In the genomic region with DNA sequence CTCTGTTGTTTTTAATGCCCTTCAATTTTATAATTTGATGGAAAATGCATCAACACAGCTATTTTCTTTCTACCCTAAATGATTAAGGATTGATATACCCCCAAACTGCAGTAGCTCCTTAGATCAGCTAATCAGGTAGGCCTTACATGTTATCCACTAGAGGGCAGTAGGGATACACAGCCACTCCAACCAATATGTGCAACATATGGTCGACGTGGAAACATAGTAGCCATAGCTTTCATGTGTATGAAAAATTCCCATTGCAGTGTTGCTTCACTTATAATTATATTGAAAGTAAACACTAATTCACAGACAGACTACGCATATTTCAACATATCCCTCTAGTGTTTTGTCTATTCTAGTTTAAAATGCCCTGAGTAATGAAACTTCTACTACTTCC, we compare ENCODE assay signal across 9 mouse cellular contexts.
DNase-seq lines count a peak whose midpoint lies in the region; ATAC-seq and TF ChIP-seq lines count a peak whose summit lies in the region.
"Had no signal": no experiment of that assay in that cellular context is flagged by ENCODE, and none has a peak within 500 bp of the region (broad histone marks: within the 10 kb centered on the region; RNA-seq: fewer than 3 reads in every experiment).

No protein-coding gene starts in this region.

- CTCF ChIA-PET in Patski (lab: Charles Lee) = interaction anchor here (0.7 to 2.1 kb wide), 13 partner anchors 8 to 130 kb away, joined by 3 to 8 read pairs (median 4); no protein-coding TSS in a partner anchor

- no peak overlapping the region for H3K9ac ChIP-seq in hindbrain, postnatal 0 days (replicated peaks; ENCODE audit: low read length)

- intact Hi-C loops in heart, postnatal 25 days (cut with DNase I) = loop anchor here (5.0 kb wide), 1 partner anchor 37 kb away; no protein-coding TSS in a partner anchor

- TF ChIP-seq CTCF in Patski (IDR thresholded peaks at IDR 0.05) = peak; percentile 80
- TF ChIP-seq CTCF in hindbrain, postnatal 0 days (IDR thresholded peaks at IDR 0.05; ENCODE audit: low read depth) = peak; percentile 95

- H3K27ac ChIP-seq in hindbrain, postnatal 0 days = peak overlapping the region; percentile 56; the same call in 1 of the 2 replicates
- H3K27ac ChIP-seq: macrophage had no signal

- no peaks in the 10 kb centered on the region for H3K4me1 ChIP-seq in hindbrain, postnatal 0 days (ENCODE audit: insufficient read depth, low read length)

- no peak overlapping the region for H3K4me2 ChIP-seq in hindbrain, postnatal 0 days (ENCODE audit: low read depth, low read length)

- no peak overlapping the region for H3K4me3 ChIP-seq in hindbrain, postnatal 0 days (ENCODE audit: low read length)

- H3K27me3 ChIP-seq in Patski = no peaks in the 10 kb centered on the region
- no peaks in the 10 kb centered on the region for H3K27me3 ChIP-seq in hindbrain, postnatal 0 days (ENCODE audit: insufficient read depth, low read length)

- peak; percentile 63 for DNase-seq in heart, adult 8-10 months (ENCODE audit: low spot score)
- no peak for DNase-seq in heart, postnatal 25 days (ENCODE audit: low spot score)
- DNase-seq in 416B (ENCODE audit: low read depth) (peak; percentile 77), Patski (ENCODE audit: low read depth, low spot score) (no peak)
- peak; percentile 79 for DNase-seq in hindbrain, postnatal 0 days (ENCODE audit: low spot score)
- DNase-seq in retina, postnatal 1 day = peak; percentile 71
- DNase-seq in layer of hippocampus, postnatal 14 days (ENCODE audit: low spot score in 2 of 2) = no peak

- ATAC-seq in Patski = peak; percentile 60
- peak; percentile 81 for ATAC-seq in hindbrain, postnatal 0 days
- ATAC-seq in erythroblast, adult 5-6 weeks (replicated peaks; ENCODE audit: low FRiP score, poor library complexity, severe bottlenecking) = no peak

- no peaks in the 10 kb centered on the region for H3K36me3 ChIP-seq in hindbrain, postnatal 0 days (ENCODE audit: insufficient read depth, low read length)

- POLR2A ChIA-PET in Patski (lab: Charles Lee) = no interaction called here

- no peaks in the 10 kb centered on the region for H3K9me3 ChIP-seq in hindbrain, postnatal 0 days (ENCODE audit: low read length)

- WGBS in hindbrain, postnatal 0 days = 23% methylated on average over 3 of the region's 3 CpGs

- in situ Hi-C loops in Patski (cut with MboI; ENCODE audit: low pct_unique_long_range_greater_than_20kb) = loop anchor here (25.0 kb wide), 1 partner anchor 522 kb away; a partner anchor contains a TSS

Comparison
In these comparisons a context has a peak if more than half of its experiments do, and no peak if none do; other contexts are left out.
1. DNase-seq: peak in heart, adult 8-10 months (single experiment), 416B (single experiment), hindbrain, postnatal 0 days (single experiment) and retina, postnatal 1 day (single experiment); none in heart, postnatal 25 days (single experiment), Patski (single experiment) and layer of hippocampus, postnatal 14 days (0 of 2).